Mouse (Mus musculus): ENCODE results near the gene Kndc1.

The Kndc1 gene

GRCm38 (mm10) chr7:139905261-139905660 lies 10.8 kb downstream of the Kndc1 start:
- no peak for DNase-seq (ENCODE audit: low spot score in 2 of 2)

GRCm38 (mm10) chr7:139905661-139906060 lies 11.2 kb downstream of the Kndc1 start:
- peak in 1 of 2 experiments; percentile 43 for DNase-seq (ENCODE audit: low spot score in 2 of 2)

- no peak for DNase-seq (ENCODE audit: low spot score in 2 of 2)
These were observed 13.7 kb downstream of the Kndc1 start for GRCm38 (mm10) chr7:139908176-139908575.

- no peak for DNase-seq (ENCODE audit: low spot score in 2 of 2)
These were observed 15.0 kb downstream of the Kndc1 start for GRCm38 (mm10) chr7:139909469-139909868.

- no peak for DNase-seq (ENCODE audit: low spot score in 2 of 2)
These were observed 15.8 kb downstream of the Kndc1 start for GRCm38 (mm10) chr7:139910204-139910835.

GRCm38 (mm10) chr7:139914141-139915047 lies 19.9 kb downstream of the Kndc1 start:
- DNase-seq (ENCODE audit: low spot score in 2 of 2): no peak

- DNase-seq (ENCODE audit: low spot score in 2 of 2): no peak
These were observed 21.3 kb downstream of the Kndc1 start for GRCm38 (mm10) chr7:139915646-139916257.

- no peak for DNase-seq (ENCODE audit: low spot score in 2 of 2)
These were observed 21.8 kb downstream of the Kndc1 start for GRCm38 (mm10) chr7:139916345-139916744.

GRCm38 (mm10) chr7:139918262-139918661 lies 23.8 kb downstream of the Kndc1 start:
- no peak for DNase-seq (ENCODE audit: low spot score in 2 of 2)

- peak; percentile 20 to 44 for DNase-seq (ENCODE audit: low spot score in 2 of 2)
These were observed 36.2 kb downstream of the Kndc1 start for GRCm38 (mm10) chr7:139930732-139931131.

GRCm38 (mm10) chr7:139936705-139937104 lies 42.2 kb downstream of the Kndc1 start:
- DNase-seq (ENCODE audit: low spot score in 2 of 2): no peak

GRCm38 (mm10) chr7:139937138-139937537 lies 42.6 kb downstream of the Kndc1 start:
- DNase-seq (ENCODE audit: low spot score in 2 of 2): no peak

- no peak for DNase-seq (ENCODE audit: low spot score in 2 of 2)
These were observed 43.3 kb downstream of the Kndc1 start for GRCm38 (mm10) chr7:139937810-139938209.

- DNase-seq (ENCODE audit: low spot score in 2 of 2): no peak
These were observed 46.1 kb downstream of the Kndc1 start for GRCm38 (mm10) chr7:139940476-139941209.

- DNase-seq (ENCODE audit: low spot score in 2 of 2): peak in 1 of 2 experiments; percentile 12
These were observed 49.3 kb downstream of the Kndc1 start, which contains the start of gene Utf1 for GRCm38 (mm10) chr7:139943674-139944281. Gene Utf1 (plus strand): TSS chr7:139943789.

GRCm38 (mm10) chr7:139944291-139945240 lies 50.1 kb downstream of the Kndc1 start:
- DNase-seq (ENCODE audit: low spot score in 2 of 2): no peak

- no peak for DNase-seq (ENCODE audit: low spot score in 2 of 2)
These were observed 51.0 kb downstream of the Kndc1 start for GRCm38 (mm10) chr7:139945516-139945915.

- no peak for DNase-seq (ENCODE audit: low spot score in 2 of 2)
These were observed 51.5 kb downstream of the Kndc1 start for GRCm38 (mm10) chr7:139946032-139946431.

GRCm38 (mm10) chr7:139949893-139950282 lies 55.4 kb downstream of the Kndc1 start:
- DNase-seq (ENCODE audit: low spot score in 2 of 2): no peak
